Mouse (Mus musculus): ENCODE data around the gene Hsph1.

DNA sequence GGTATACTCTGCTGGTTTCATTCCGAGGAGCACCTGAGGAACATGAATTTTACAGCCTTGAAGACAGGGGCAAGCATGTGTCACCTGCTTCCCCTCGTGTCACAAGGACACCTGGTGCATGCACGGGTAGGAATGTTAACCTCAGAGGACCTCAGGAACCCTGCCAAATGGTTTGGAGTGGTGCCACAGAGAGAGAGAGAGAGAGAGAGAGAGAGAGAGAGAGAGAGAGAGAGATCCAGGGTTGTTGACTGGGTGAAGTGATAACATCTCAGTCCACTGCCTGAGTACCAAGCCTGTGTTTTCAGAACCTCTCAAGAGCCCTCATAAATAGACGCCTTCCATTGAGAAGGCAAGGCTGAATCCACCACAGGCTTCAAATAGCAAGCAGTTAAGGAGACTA lies 12.0 kb upstream of the Hsph1 start:
- TF ChIP-seq GATA1 (IDR thresholded peaks at IDR 0.05; ENCODE audit: borderline replicate concordance, low read length), result no peak
- TF ChIP-seq FLI1 (IDR thresholded peaks at IDR 0.05; ENCODE audit: low read length), result no peak
